Comparison of ENCODE assay signal across 8 mouse cellular contexts in genomic region chr10:105574695-105575660, GRCm38 (mm10). TPM values are rescaled to one million over a fixed set of nuclear protein-coding genes. Genes with fewer than 3 reads are reported as not detected.
A peak's percentile ranks its signal among the peaks of the same experiment; 100 is the strongest.
DNase-seq lines count a peak whose midpoint lies in the region; ATAC-seq lines count a peak whose summit lies in the region.

No protein-coding gene starts in this region.

- peak overlapping the region; percentile 78 for H3K4me3 ChIP-seq in intestine, embryonic 14.5 days (ENCODE audit: low read depth, low read length)

- no peaks in the 10 kb centered on the region for H3K36me3 ChIP-seq in intestine, embryonic 14.5 days (ENCODE audit: control insufficient read depth, insufficient read depth, low read length)

- DNase-seq in adrenal gland, adult (ENCODE audit: inconsistent age in 2 of 2, low spot score in 1 of 2) = peak; percentile 90 to 98
- DNase-seq in embryo, embryonic 10.5 days (ENCODE audit: low spot score) = peak; percentile 96
- DNase-seq in gastrocnemius, postnatal 14 days = peak; percentile 93
- DNase-seq in intestine, embryonic 14.5 days (ENCODE audit: low spot score) = peak; percentile 100
- peak; percentile 94 to 95 for DNase-seq in left cerebral cortex, postnatal 14 days (ENCODE audit: low spot score in 2 of 2)
- DNase-seq in mesoderm, embryonic 11.5 days (ENCODE audit: low read depth, low spot score) = peak; percentile 95
- peak; percentile 89 for DNase-seq in right cerebral cortex, postnatal 36 days (ENCODE audit: low spot score in 2 of 2)
- DNase-seq in yolk sac, embryonic 10.5 days (ENCODE audit: low spot score) = peak; percentile 91

- peak overlapping the region; percentile 87 for H3K27ac ChIP-seq in intestine, embryonic 14.5 days (ENCODE audit: low read depth)

- intact Hi-C loops in gastrocnemius, postnatal 14 days (cut with DNase I; ENCODE audit: low total_unique reads) = no loop called here
- intact Hi-C loops in left cerebral cortex, postnatal 14 days (cut with DNase I) = loop anchor here (10.0 kb wide), 3 partner anchors 140 to 1790 kb away; no protein-coding TSS in a partner anchor

- H3K4me2 ChIP-seq in intestine, embryonic 14.5 days (ENCODE audit: low read length) = peak overlapping the region; percentile 95

- peak overlapping the region; percentile 65 for H3K9ac ChIP-seq in intestine, embryonic 14.5 days (ENCODE audit: low read length)

- no peaks in the 10 kb centered on the region for H3K27me3 ChIP-seq in intestine, embryonic 14.5 days (replicated peaks; ENCODE audit: control insufficient read depth, insufficient read depth, low read length)

- H3K4me1 ChIP-seq in intestine, embryonic 14.5 days (replicated peaks; ENCODE audit: control insufficient read depth, insufficient read depth, low read length) = peaks cover 14% of the 10 kb centered on the region; the same call in 1 of the 2 replicates

- peak; percentile 75 for ATAC-seq in intestine, embryonic 14.5 days (replicated peaks; ENCODE audit: low FRiP score, low TSS enrichment, low read depth)

- WGBS in intestine, embryonic 14.5 days = 1% methylated on average over 44 of the region's 44 CpGs

- H3K9me3 ChIP-seq in intestine, embryonic 14.5 days (ENCODE audit: control insufficient read depth, low read length) = no peaks in the 10 kb centered on the region

RNA-seq across cellular contexts. Expression of gene Tmtc2, which starts 0.7 kb away (rescaled TPM):
- total RNA-seq in gastrocnemius, postnatal 14 days (2021) = 1 to 10 TPM; 2.4 to 3.5 TPM
- 10.9 and 12.6 TPM in 2 replicates for polyA plus RNA-seq in intestine, embryonic 14.5 days (2014; fragmentation: Nextera tagmentation; extraction: Ambion mirVana)
- total RNA-seq in left cerebral cortex, postnatal 14 days (2021) = 10 to 100 TPM in 1 of 2 experiments, 1 to 10 TPM in 1; 9.4 to 10.8 TPM

Comparison
In these comparisons a context has a peak if more than half of its experiments do, and no peak if none do; other contexts are left out.
1. Peak in every context shown above with its lines: DNase-seq, ATAC-seq, H3K4me3 ChIP-seq and H3K27ac ChIP-seq.